Mouse (Mus musculus): ENCODE measurements around the gene Olfr1166. TPM values are rescaled to one million over a fixed set of nuclear protein-coding genes. Genes with fewer than 3 reads are reported as not detected.
"Not testable (repeated sequence)": the region's sequence is repeated elsewhere in the genome, so short reads cannot be mapped to it uniquely, and the experiment has no call there.

The Olfr1166 gene
- not detected for total RNA-seq (2021)
- long read RNA-seq, experiment 1, result 0 reads
- long read RNA-seq, experiment 2, result 0 reads

GRCm38 (mm10) chr2:88128172-88128571 lies at the start of gene Olfr1166:
TSS of gene Olfr1166 (minus strand) at chr2:88128272.
- DNase-seq, result no peak
- intact Hi-C loops (cut with DNase I), result no loop called here

- intact Hi-C loops (cut with DNase I); DNase-seq: not testable (repeated sequence)
These were observed 27.0 kb upstream of the Olfr1166 start, which contains the start of gene Olfr1167 for GRCm38 (mm10) chr2:88155093-88155492. TSS of gene Olfr1167 (minus strand) at chr2:88155193.

DNA sequence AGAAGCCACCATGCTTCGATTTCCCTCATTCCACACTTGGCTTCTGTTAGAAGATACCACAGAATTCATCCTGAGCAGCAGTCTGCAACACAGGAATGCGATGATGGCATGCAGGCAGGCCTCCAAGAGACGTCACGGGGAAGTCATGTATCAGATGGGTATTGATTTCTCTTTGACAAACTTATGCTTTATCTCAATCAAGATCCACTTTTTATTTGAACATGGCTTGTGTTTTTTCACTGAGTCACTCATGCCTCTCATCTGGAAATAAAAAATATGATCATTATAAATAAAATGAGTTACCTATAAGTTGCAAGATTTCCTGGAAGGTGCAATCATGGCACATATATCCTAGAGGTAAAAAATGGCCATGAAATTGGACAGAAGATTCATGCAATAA lies 34.2 kb downstream of the Olfr1166 start, which contains the start of gene Olfr1164:
TSS of gene Olfr1164 (minus strand) at position 101 of the 400 bp plus-strand sequence.
- intact Hi-C loops (cut with DNase I), result no loop called here
- DNase-seq, result no peak

Other genes with a start within 250 kb of the Olfr1166 start
- not detected for gene Olfr1153, start 233.3 kb downstream of the Olfr1166 start, total RNA-seq (2021)
- not detected for gene Olfr1154, start 223.1 kb downstream of the Olfr1166 start, total RNA-seq (2021)
- gene Olfr1155, start 183.1 kb downstream of the Olfr1166 start, total RNA-seq (2021), result not detected
- not detected for gene Olfr1156, start 175.2 kb downstream of the Olfr1166 start, total RNA-seq (2021)
- gene Olfr1157, start 160.0 kb downstream of the Olfr1166 start, total RNA-seq (2021), result not detected
- not detected for gene Olfr74, start 153.6 kb downstream of the Olfr1166 start, total RNA-seq (2021)
- gene Olfr1158, start 138.2 kb downstream of the Olfr1166 start, total RNA-seq (2021), result not detected
- gene Olfr1160, start 120.0 kb downstream of the Olfr1166 start, total RNA-seq (2021), result not detected
- gene Olfr1161, start 105.5 kb downstream of the Olfr1166 start, total RNA-seq (2021), result not detected
- gene Olfr73, start 90.6 kb downstream of the Olfr1166 start, total RNA-seq (2021), result not detected
- not detected for gene Olfr1162, start 77.1 kb downstream of the Olfr1166 start, total RNA-seq (2021)
- not detected for gene Olfr1163, start 56.4 kb downstream of the Olfr1166 start, total RNA-seq (2021)
- gene Olfr1164, start 34.3 kb downstream of the Olfr1166 start, total RNA-seq (2021), result not detected
- not detected for gene Olfr1167, start 26.9 kb upstream of the Olfr1166 start, total RNA-seq (2021)
- not detected for gene Olfr1168, start 53.6 kb upstream of the Olfr1166 start, total RNA-seq (2021)
- not detected for gene Olfr1170, start 100.1 kb upstream of the Olfr1166 start, total RNA-seq (2021)
- not detected for gene Olfr1173, start 151.6 kb upstream of the Olfr1166 start, total RNA-seq (2021)
- not detected for gene Olfr1174-ps, start 186.9 kb upstream of the Olfr1166 start, total RNA-seq (2021)
- not detected for gene Olfr1175-ps, start 198.9 kb upstream of the Olfr1166 start, total RNA-seq (2021)
- not detected for gene Olfr1176, start 208.4 kb upstream of the Olfr1166 start, total RNA-seq (2021)
- gene Olfr1177-ps, start 218.2 kb upstream of the Olfr1166 start, total RNA-seq (2021), result not detected

Measured in heart, postnatal 14 days (tissue).